Mouse (Mus musculus) midbrain, embryonic 12.5 days (tissue): ENCODE results near the gene Capn12. TPM values are rescaled to one million over a fixed set of nuclear protein-coding genes. Genes with fewer than 3 reads are reported as not detected.
A peak's percentile ranks its signal among the peaks of the same experiment; 100 is the strongest.

Experiments used
- ATAC-seq: fragments of 200-750 bp; cut with Nextera tagmentation; 2 replicates; pipeline ENCODE4 v1.8.0; 2017; ENCODE audit warnings: low read depth, moderate TSS enrichment, moderate library complexity; ENCODE audit not compliant: low FRiP score
- H3K27ac ChIP-seq: fragments of 300-500 bp; sonication (generic); replicated peaks from 2 replicates; pipeline ENCODE4 v1.5.1; 2016; ENCODE audit warnings: mild to moderate bottlenecking
- H3K27me3 ChIP-seq: fragments of 300-500 bp; sonication (generic); 2 replicates; pipeline ENCODE4 v1.6.1; 2016; ENCODE audit warnings: mild to moderate bottlenecking
- H3K36me3 ChIP-seq: fragments of 300-500 bp; sonication (generic); 2 replicates; pipeline ENCODE4 v1.6.1; 2016
- H3K4me1 ChIP-seq: fragments of 300-500 bp; sonication (generic); 2 replicates; pipeline ENCODE4 v1.6.1; 2016
- H3K4me2 ChIP-seq: fragments of 300-500 bp; sonication (generic); replicated peaks from 2 replicates; pipeline ENCODE4 v1.6.1; 2016; ENCODE audit warnings: mild to moderate bottlenecking, moderate library complexity
- H3K4me3 ChIP-seq: fragments of 300-500 bp; sonication (generic); 2 replicates; pipeline ENCODE4 v1.5.1; 2016; ENCODE audit warnings: mild to moderate bottlenecking
- H3K9ac ChIP-seq: fragments of 300-500 bp; sonication (generic); replicated peaks from 2 replicates; pipeline ENCODE4 v1.6.1; 2016; ENCODE audit warnings: mild to moderate bottlenecking, moderate library complexity
- H3K9me3 ChIP-seq: fragments of 300-500 bp; sonication (generic); 2 replicates; pipeline ENCODE4 v1.6.1; 2016; ENCODE audit warnings: mild to moderate bottlenecking
- WGBS: fragments of 180-500 bp; shearing (Covaris S2); methylation state at CpG from one replicate; pipeline ENCODE4 v1.1.7; 2016; 5-methylcytosine and 5-hydroxymethylcytosine counted together
- polyA plus RNA-seq: library from polyadenylated mRNA; unstranded; fragments of >200 nt; fragmentation: Nextera tagmentation; extraction: Ambion mirVana; gene quantifications from 2 replicates; pipeline ENCODE4 v1.2.1, GENCODE M21; 2016

Gene Capn12
- polyA plus RNA-seq, 1 experiment from 2014 or later, result 0.20 TPM

- WGBS, result 96% methylated on average over 7 of the region's 7 CpGs
- H3K27ac ChIP-seq, result no peak overlapping the region
Measured at GRCm38 (mm10) chr7:28939418-28940183, 58.4 kb downstream of the Capn12 start.

GRCm38 (mm10) chr7:28941129-28941528 lies 59.9 kb downstream of the Capn12 start:
- H3K4me1 ChIP-seq, result peaks cover 34% of the 10 kb centered on the region
- H3K27ac ChIP-seq, result no peak overlapping the region; the same call in 1 of the 2 replicates
- H3K9ac ChIP-seq, result no peak overlapping the region
- no peak overlapping the region for H3K4me2 ChIP-seq
- no peaks in the 10 kb centered on the region for H3K9me3 ChIP-seq
- H3K27me3 ChIP-seq, result no peaks in the 10 kb centered on the region
- 0 out of 2 replicates have a peak, but pooled peaks cover 3% of the 10 kb centered on the region for H3K36me3 ChIP-seq
- no peak overlapping the region for H3K4me3 ChIP-seq
- ATAC-seq, result no peak
- WGBS, result 83% methylated on average over 4 of the region's 4 CpGs

More at GRCm38 (mm10) chr7:28939418-28940183, 58.4 kb downstream of the Capn12 start:
- Histone ChIP-seq H3K36me3 (0 out of 2 replicates have a peak, but pooled peaks cover 3% of the 10 kb centered on the region), H3K9me3 (no peaks in the 10 kb centered on the region), H3K4me1 (peaks cover 19% of the 10 kb centered on the region), H3K9ac (no peak overlapping the region), H3K4me2 (no peak overlapping the region), H3K4me3 (no peak overlapping the region), H3K27me3 (no peaks in the 10 kb centered on the region)
- no peak for ATAC-seq

DNA sequence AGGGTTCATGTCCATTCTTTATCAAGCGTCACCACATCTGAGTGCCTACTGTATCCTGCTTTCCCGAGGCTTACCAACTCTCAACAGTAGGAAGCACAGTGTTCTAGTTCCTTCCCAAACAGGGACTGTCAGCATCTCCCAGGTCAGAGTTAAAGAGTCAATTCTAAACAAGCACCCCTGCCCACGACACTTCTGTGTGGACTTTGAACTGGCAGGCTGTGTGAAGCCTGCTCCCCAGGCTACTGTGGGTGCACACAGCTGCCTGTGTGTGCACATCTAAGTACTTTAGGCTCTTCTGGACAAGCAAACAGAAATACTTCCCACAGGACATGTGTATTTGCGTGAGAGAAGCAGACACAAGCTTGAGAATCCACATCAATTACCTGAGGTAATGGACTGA lies 60.3 kb downstream of the Capn12 start:
- Histone ChIP-seq H3K27me3 (no peaks in the 10 kb centered on the region), H3K4me2 (no peak overlapping the region), H3K27ac (peak overlapping the region; percentile 46; the same call in 1 of the 2 replicates), H3K36me3 (0 out of 2 replicates have a peak, but pooled peaks cover 3% of the 10 kb centered on the region), H3K4me1 (peaks cover 38% of the 10 kb centered on the region), H3K9me3 (no peaks in the 10 kb centered on the region), H3K9ac (no peak overlapping the region), H3K4me3 (no peak overlapping the region)
- no peak for ATAC-seq
- 83% methylated on average over 4 of the region's 4 CpGs for WGBS

Other genes starting within 250 kb of the Capn12 start
- gene Fbxo27, start 188.6 kb upstream of the Capn12 start, polyA plus RNA-seq, result 4.9 and 5.3 TPM in 2 replicates
- 6.7 and 7.2 TPM in 2 replicates for gene Fbxo17, start 164.6 kb upstream of the Capn12 start, polyA plus RNA-seq
- gene Mrps12, start 139.6 kb upstream of the Capn12 start, polyA plus RNA-seq, result 117 and 120 TPM in 2 replicates
- gene Sars2, start 139.4 kb upstream of the Capn12 start, polyA plus RNA-seq, result 30.7 and 30.9 TPM in 2 replicates
- gene Ccer2, start 125.2 kb upstream of the Capn12 start, polyA plus RNA-seq, result not detected in 2 replicates
- 78.5 and 80.6 TPM in 2 replicates for gene Sirt2, start 114.7 kb upstream of the Capn12 start, polyA plus RNA-seq
- 38.6 and 44.5 TPM in 2 replicates for gene Nfkbib, start 113.9 kb upstream of the Capn12 start, polyA plus RNA-seq
- 1.7 and 2.8 TPM in 2 replicates for gene Rinl, start 92.5 kb upstream of the Capn12 start, polyA plus RNA-seq
- gene Hnrnpl, start 72.9 kb upstream of the Capn12 start, polyA plus RNA-seq, result 323 and 357 TPM in 2 replicates
- gene Ech1, start 56.2 kb upstream of the Capn12 start, polyA plus RNA-seq, result 71.4 and 77.2 TPM in 2 replicates
- gene Lgals4, start 47.6 kb upstream of the Capn12 start, polyA plus RNA-seq, result 3.2 and 3.5 TPM in 2 replicates
- 2.6 and 3.1 TPM in 2 replicates for gene Lgals7, start 17.6 kb upstream of the Capn12 start, polyA plus RNA-seq
- gene Actn4, start 80.9 kb downstream of the Capn12 start, polyA plus RNA-seq, result 162 and 175 TPM in 2 replicates
- gene Eif3k, start 100.4 kb downstream of the Capn12 start, polyA plus RNA-seq, result 324 and 335 TPM in 2 replicates
- gene Map4k1, start 100.6 kb downstream of the Capn12 start, polyA plus RNA-seq, result 5.4 and 6.2 TPM in 2 replicates
- gene Ryr1, start 243.8 kb downstream of the Capn12 start, polyA plus RNA-seq, result 2.8 TPM in 2 replicates